Mouse (Mus musculus): ENCODE data around the gene Dnajb13. TPM values are rescaled to one million over a fixed set of nuclear protein-coding genes. Genes with fewer than 3 reads are reported as not detected.

Dnajb13 gene
- polyA plus RNA-seq, 1 experiment: 1.7 TPM

DNA sequence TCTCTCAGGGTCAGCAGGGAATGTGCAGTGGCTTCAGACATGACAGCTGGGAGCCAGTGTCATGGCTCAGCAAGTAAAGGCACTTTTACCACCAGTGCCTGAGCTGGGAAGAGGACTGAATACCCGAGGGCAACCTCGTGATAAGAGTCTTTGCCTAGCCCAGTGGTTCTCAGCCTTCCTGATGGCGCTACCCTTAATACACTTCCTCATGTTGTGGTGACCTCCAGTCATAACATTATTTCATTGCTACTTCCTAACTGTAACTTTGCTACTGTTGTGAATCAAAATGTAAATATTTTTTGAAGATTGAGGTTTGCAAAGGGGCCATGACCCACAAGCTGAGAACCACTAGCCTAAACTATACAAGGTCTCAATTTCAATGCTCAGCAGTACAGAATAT, 6.1 kb downstream of the Dnajb13 start:
- no peak for DNase-seq (ENCODE audit: low spot score)

DNA sequence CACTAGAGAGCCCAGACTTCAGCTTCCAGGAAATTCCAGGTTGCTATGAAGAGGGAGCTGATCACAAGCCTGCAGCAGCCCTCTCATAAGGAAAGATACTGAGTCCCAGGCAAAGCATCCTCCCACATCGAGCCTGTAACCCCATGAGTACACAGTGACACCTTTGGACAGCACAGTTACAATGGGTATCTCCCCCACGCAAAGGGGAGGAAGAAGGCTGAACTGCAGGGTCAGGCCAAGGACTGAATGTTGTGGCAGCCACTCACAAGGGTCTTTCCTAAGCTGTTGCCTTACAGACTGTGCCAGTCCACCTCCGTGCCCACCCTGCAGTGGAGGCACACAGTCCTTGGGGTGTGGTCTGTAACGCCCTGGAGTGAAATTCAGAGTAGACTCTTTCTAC, 8.3 kb downstream of the Dnajb13 start:
- DNase-seq (ENCODE audit: low spot score): no peak

DNA sequence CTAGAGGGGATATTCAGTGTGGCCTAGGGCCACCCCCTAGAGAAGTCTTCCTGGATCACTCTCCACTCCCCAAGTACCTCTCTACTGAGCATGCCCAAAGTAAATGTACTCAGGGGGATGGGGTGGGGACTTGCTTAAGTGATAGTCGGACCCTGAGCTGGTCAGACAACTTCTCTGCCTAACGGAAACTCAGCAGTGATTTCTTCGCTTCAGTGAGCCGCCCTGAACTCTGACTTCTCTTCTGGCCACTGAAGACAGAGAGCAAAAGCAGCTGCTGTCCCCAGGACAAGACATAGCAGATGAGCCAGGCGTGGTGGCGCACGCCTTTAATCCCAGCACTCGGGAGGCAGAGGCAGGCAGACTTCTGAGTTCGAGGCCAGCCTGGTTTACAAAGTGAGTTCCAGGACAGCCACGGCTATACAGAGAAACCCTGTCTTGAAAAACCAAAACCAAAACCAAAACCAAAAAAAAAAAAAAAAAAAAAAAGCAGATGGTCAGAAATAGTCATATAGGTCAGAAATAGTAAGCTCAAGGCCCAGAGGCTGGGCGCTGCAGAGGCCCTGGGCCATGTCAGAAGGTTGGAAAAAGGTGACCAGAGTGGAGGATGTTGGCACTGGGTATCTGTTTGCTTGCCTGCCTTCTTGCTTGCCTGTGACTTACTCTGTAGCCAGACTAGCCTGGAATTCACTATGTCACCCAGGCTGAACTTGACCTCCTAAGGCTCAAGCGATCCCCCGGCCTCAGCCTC, 9.8 kb downstream of the Dnajb13 start:
- DNase-seq (ENCODE audit: low spot score): no peak

DNA sequence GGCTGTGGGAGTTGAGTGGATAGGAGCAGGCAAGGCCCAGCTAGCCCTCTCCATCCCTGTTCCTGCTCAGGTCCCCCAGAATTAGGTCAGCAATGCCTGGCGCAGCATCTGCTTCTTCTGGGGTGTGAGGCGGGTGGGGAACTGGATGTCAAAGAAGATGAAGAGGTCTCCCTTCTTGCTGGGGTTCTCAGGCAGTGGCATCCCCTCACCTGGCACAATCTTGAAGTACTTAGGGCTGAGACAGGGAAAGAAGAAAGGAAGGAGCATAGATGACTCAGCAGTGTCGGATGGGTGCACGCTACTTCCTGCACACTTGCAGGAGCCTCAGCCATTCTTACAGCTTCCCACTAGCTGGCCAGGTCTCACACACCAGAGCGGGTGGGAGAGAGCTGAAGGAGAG, 11.7 kb downstream of the Dnajb13 start:
- DNase-seq (ENCODE audit: low spot score): no peak

DNA sequence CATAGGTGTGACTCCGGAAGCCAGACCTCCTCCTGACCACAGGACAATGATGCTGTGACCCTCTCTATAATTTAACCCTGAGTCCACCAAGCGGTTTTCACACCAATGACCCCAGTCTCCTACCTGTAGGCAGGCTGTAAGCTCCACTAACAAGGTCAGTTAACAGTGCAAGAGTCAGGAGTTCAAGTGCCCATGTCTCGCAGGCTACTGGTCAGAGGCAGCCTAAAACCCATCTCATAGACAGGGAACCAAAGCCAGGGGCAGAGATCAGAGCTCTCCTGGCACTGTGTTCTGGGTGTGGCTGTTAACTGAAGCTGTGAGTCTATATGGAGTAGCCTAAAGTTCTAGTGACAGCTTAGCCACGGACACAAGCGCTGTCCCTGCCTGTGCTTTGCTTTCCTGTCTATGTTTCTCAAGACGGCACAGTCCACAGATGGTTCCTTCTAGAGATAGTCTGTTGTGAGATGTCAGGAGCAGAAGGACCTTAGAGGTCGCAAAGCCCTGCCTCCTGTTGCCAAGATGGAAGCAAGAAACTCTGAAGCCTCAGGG, 12.3 kb downstream of the Dnajb13 start:
- DNase-seq (ENCODE audit: low spot score): no peak

DNA sequence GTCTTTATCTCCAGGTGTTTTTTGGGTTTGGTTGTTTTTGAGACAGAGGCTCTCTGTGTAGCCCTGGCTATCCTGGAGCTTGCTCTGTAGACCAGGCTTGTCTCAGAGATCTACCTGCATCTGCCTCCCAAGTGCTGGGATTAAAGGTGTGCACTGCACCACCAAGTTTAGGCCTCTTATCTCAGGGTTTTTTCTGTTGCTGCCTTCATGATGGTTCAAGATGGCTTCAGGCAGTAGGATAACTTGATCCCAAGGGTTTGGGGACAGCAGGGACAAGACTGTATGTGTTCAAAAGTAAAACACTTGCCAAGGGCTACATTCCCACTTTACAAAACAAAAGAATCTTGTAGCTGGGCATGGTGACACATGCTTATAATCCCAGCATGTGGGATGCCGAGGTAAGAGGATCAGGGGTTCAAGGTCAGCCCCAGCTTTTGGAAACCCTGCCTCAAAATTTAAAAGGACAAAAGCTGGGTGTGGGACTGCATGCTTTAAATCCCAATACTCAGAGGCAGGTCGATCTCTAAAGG, 12.9 kb downstream of the Dnajb13 start:
- DNase-seq (ENCODE audit: low spot score): no peak

DNA sequence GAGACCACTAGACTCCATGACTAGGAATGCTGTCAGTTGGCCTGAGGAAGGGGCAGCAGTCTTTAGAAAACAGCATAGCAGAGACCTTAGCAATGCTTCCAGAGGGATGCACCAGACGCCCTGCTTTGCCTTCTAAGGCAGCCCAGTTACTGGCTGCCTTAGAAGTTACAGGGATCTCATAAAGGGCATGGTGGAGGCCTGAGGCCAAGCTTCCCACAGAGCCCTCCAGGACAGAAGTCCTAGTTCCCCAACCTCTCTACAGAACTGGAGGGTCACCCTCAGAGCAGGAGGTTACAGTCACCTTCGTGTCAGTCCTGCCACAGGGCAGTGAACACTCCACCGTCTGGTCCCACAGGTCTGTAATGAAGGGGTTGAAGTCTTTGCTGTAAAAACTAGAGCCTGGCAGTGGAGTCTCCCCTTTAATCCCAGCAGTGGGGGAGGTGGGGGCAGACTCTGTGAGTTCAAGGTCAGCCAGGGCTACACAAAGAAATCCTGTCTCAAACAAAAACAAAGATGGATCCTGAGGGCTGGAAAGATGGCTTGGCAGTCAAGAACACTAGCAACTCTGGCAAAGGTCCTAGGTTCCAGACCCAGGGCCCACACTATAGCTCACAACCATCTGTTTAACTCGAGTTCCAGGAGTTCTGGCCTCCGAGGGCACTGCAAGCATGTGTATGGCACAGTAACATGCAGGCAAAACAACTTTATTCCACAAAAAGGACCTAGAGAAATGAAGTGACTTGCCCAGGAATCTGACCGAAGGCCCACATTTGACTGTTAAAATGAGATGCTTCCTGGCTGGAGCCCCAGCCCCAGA, 13.5 kb downstream of the Dnajb13 start:
- DNase-seq (ENCODE audit: low spot score): no peak

DNA sequence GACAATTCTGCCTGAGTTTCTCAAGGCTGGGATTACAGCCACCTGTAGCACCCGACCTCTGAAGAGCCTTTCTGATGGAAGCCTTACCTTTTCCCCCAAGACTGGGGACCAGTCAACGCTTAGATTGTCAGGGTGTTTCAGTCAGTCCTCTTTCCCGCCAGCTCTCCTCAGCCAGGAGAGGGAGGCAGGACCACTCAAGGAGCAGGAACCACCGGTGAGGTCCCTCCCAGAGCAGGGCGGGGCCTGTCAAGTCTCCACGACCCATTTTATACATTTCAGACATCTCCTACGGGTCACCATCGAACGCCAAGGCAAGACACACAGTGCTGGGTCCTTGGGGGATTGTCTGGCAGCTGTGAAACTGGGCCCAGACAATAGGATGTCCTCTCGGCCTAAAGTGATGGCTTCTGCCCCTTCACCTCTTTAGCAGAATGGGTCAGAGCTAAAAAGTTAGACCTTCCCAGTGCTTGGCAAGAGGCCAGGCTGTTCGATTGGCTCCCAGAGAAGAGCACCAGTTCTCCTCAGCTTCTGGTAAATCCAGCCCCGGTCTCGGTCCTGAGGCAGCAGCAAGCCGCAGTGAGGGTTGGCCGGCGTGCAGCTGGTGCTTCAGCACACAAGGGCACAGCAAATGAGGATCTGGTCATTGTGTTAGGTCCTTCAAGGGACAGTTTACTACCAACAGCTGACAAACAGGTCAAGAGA, 14.3 kb downstream of the Dnajb13 start:
- no peak for DNase-seq (ENCODE audit: low spot score)

DNA sequence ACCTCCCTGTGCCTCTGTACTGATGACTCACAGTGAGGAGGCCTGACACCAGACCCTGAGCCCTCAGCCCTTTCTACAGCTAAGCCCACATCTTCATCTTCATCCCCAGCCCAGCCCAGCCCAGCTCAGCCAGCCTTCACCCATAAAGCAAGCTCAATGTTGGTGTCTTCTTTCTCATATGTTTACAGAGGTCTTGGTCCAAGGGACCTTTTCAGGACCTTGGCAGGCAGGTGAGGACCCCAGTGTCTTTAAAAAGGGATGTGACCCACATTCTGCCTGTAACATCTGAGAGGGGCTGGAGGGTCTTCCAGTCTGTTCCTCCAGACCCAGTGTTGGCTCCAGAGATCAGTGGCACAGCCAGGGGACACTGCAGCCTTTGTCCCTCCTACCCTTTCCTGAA, 15.3 kb downstream of the Dnajb13 start:
- DNase-seq (ENCODE audit: low spot score): no peak

DNA sequence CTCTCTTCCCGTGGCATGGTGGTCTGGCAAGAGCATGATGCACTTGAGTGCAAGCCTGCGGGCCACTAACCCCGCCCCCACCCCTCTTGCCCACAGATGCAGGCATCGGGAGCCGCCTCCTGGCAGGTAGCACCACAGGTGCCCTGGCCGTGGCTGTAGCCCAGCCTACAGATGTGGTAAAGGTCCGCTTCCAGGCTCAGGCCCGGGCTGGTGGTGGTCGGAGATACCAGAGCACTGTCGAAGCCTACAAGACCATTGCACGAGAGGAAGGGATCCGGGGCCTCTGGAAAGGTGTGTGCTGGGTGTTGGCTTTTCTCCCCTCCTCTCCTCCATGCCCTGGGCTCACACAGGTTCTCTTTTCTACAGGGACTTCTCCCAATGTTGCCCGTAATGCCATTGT, 16.8 kb downstream of the Dnajb13 start:
- DNase-seq (ENCODE audit: low spot score): no peak

DNA sequence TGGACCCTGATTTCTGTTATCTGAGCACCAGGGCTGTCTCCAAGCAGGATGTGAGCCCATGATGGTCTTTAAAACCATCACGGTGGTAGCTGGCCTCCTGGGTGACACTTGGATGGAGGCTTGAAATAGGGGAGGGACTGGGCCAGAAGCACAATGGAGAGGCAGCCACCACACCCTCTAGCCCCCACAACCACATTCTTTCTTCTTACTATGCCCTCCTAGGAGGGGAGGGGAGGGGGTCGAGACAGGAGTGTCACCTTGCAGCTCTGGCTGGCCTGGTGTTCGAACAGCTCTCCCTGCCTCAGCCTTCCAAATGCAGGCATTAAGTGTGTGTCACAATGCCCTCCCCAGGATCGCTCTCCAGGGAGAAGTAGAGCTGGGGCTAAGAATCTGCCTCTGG, 17.4 kb downstream of the Dnajb13 start:
- DNase-seq (ENCODE audit: low spot score): no peak

DNA sequence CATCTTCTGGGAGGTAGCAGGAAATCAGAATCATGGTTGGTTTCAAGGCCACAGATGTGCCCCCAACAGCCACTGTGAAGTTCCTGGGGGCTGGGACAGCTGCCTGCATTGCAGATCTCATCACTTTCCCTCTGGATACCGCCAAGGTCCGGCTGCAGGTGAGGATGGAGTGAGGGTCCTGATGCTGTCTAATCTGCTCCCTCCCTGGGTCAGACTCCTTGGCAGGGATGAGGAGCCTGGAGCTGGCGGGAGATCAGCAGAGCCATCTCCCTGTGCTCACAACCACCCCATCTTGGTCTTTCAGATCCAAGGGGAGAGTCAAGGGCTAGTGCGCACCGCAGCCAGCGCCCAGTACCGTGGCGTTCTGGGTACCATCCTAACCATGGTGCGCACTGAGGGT, 18.0 kb downstream of the Dnajb13 start:
- no peak for DNase-seq (ENCODE audit: low spot score)

DNA sequence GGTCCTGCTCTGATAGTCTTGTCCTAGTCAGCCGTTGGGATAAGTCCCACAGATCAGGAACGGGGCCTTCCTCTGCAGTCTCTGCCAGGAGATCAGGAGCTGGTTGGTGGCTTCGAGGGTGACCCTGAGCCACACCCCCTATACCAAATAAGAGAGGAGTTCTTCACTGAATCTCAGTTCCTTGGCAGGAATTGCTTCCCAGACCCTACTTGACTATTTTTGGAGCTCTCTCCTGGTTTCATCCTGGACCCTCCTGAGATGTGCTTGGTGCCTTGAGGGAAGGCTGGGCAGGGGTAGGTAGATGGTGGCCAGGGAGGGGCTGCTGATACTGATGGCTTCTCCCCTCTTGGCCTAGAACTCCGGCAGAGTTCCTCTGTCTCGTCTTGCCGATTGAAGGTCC, 18.4 kb downstream of the Dnajb13 start:
- no peak for DNase-seq (ENCODE audit: low spot score)

DNA sequence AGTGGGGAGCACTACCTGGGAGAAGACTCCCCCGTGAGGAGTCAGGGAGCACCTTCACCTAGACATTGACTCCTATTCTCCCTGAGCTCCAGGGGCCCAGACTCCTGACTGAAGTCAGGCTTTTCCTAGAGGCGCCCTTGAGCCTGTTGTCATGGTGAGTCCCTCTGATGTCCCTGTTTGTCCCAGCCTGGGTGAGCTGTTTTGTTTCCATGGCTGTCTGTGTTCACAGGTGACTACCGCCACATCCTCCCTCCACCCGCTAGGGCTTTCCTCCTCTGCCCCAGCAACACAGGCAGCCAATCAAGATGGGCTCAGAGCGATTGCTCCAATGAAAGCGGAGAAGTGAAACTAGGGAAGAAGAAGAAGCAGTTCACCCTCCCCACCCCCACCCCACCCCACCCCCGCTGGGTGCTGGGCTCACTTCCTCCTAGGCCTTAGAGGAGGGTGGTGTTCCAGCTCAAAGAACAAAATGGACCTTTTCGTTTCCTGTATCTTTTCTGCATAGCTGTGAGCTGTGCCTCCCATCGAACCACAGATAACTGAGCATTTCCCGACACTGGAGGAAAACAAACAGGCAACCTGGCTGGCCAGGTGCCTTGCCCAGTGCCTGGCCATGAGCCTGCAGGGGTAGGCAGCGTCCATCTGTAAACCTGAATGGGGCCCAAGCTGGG, 19.0 kb downstream of the Dnajb13 start:
- no peak for DNase-seq (ENCODE audit: low spot score)

DNA sequence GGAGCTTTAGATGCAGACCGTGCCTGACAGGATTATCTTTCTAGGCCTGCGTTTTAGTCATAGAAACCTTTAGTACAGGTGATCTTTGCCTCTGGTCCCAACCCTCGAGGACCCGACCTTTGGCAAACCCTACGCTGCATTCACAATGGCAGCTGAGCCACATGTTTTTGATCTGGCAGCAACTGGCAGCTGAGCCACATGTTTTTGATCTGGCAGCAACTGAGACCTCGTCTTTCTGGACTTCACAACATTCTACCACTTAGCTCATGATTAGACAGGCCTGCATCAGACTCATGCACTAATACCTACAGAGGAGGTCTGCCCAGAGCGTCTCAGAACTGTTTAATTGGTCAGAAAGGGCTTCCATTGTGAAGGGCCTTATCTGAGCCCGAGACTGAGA, 19.7 kb downstream of the Dnajb13 start:
- no peak for DNase-seq (ENCODE audit: low spot score)

DNA sequence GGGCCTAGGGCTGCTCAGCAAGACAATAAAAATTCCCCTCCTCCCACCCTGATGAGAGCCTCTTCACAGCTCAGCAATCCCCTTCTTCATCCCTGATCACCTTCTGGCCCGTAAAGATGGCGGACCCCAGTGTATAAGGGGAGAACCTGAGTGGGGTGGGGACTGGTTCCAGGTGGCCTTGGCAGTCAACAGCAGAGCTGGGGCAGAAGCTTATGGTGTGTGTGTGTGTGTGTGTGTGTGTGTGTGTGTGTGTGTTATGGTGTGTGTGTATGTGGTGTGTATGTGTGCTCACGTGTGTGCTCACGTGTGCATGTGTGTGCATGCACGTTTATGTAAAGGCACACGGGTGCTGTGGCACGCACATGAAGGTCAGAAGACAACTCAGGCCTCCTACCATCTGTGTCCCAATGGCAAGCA, 20.3 kb downstream of the Dnajb13 start:
- DNase-seq (ENCODE audit: low spot score): no peak

DNA sequence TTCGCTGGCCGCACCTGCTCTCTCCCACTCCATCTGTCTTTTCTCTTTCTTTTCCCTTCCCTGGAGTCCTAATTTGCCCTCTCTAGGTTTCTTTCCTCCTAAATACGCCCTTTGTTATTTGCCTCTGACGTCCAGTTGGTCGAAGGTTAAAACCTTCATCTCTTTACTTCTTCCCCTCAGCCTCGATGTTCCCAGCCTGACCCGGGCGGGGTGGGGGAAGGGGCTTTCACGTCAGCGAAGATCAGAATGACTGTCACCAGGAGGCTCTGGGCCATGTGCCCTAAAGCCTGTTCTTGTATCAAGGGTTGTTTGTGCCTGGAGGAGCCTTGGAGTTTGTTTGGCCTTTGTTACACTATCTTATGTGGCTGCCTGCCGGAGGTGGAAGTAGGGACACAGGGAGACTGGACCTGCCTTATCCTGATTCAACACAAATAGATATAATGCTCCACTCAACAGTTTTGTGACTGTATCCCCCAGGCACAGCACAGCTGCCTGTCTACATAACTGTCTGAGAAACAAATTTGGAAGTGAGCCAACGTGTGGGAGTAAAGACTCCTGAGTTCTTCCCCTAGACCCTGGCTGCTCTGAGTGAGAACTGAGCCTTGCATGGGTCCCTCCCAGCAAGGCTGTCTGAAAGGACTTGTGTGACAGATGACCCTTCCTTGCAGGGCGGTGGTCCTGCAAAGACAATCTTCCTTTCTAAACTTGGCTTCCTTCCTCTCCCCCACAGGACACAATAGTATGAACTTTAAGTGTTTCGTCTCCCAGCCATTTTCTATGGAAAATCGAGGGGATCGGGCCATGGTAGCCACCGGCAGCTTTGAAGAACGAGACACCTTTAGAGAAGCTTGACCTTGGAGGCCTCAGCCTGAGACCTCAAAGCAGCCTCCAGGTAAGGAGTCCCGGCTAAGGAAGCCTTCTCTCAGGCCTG, 21.0 kb downstream of the Dnajb13 start:
- no peak for DNase-seq (ENCODE audit: low spot score)

DNA sequence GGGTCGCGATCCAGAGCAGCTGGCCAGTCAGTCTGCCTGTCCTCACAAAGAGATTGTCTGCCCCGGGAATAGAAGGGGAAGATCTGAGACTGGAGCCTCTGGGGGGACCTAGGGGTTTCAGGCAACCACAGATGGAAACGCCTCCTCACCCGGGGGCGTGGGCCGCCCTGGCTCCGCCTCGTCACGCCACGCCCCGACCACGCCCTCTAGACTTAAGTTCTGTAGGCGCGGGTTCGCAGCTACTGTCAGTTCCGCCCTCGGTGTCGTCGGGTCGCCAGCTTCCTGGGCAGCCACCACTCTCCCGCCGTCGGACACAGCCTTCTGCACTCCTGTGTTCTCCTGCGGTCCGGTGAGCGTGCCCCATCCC, 21.7 kb downstream of the Dnajb13 start, which contains the start of gene Ucp2:
Gene Ucp2, plus strand, starts transcription at position 221 of the 367 bp plus-strand sequence.
- no peak for DNase-seq (ENCODE audit: low spot score)

DNA sequence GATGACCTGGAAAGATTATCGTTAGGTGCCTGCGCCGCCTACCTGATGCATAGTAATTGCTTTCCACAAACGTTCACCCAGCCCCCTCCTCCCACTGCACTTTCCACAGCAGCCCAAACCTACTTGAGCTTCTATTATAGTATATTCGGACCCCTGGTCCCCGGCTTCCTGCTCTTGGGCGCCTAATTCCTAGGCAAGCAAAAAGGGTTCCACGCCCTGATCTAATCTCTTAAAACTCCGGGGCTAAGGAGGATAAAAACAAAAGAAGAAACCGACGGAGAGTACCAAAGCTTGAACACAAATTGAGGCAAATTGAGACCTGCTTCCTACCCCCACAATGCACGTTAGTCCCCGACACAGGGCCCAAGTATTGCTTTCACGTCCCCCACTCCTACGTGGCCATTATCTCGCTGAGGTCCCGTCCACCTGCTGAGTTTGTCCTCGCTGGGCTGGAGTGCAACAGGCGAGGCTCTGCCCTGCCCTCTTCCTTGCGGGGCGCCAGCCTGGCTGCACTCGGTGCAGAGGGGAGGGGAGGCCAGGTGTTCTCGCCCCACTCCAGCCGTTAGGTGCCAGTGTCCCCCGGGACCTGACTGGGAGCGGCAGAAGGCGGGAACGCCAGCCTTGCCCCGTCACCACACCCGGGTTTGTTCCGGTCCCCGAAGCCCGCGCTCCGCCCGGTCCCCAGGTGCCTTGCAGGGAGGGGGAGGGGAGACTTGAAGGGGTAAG, 22.2 kb downstream of the Dnajb13 start:
- DNase-seq (ENCODE audit: low spot score): peak; percentile 78
